Mouse (Mus musculus): Measurements from ENCODE around the gene Ticrr. TPM values are rescaled to one million over a fixed set of nuclear protein-coding genes. Genes with fewer than 3 reads are reported as not detected.

Ticrr gene
- total RNA-seq, 2 experiments from 2014 or later, result 6.3 to 6.4 TPM

DNA sequence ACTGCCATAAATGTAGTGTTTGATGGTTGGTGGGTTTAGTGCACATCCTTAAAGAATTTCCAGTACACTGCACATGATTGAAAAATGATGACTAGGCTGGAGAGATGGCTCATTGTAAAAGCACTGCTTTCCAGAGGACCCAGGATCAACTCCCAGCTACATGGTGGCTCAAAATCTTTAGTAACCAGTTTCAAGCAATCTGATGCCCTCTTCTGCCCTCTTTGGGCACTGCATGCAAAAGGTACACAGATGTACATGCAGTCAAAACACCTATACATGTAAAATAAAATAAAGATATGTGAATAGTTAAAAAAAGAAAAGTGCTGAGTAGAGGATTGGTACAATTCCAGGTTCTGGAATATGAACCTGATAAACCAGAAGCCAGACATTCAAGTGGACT, 19.2 kb downstream of the Ticrr start:
- no peak for DNase-seq (ENCODE audit: low spot score in 2 of 2)

DNA sequence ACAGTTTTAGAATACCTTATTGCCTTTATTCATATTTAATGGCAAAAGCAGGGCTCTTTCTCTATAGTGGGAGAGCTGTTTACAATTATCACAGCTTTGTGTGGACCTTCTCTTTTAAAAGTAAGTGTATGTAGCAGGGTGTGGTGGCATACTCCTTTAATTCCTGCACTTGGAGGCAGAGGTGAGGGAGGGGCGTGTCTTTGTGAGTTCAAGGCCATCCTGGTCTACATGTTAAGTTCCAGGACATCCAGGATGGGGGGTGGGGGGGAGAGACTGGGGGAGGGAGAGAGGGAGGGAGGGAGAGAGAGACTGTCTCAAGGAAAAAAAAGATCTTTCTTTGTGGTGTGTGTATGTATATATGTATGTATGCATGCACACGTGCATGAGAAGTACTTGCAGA, 20.2 kb downstream of the Ticrr start:
- no peak for DNase-seq (ENCODE audit: low spot score in 2 of 2)

- no peak for DNase-seq (ENCODE audit: low spot score in 2 of 2)
Observed at GRCm38 (mm10) chr7:79696495-79696894, 36.5 kb downstream of the Ticrr start.

DNA sequence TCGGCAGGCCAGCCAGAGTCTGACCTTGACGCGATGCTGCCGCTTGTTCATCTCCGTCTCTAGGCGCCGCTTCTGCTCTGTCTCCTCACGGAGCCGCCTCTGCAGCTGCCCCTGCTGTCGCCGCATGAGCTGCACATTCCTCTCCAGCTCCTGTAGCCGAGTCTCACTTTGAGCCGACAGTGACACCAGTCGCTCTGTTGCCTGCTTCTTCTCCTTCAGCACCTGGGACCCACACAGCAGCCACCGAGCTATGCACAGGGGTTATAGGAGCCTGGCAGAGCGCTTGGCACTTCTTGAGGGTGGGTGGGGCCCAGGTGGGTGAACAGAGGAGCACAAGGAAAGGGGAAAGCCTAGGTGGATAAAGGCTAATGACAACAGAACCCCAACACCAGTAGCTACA, 42.8 kb downstream of the Ticrr start:
- DNase-seq (ENCODE audit: low spot score in 2 of 2), result no peak

GRCm38 (mm10) chr7:79705210-79705609, 45.2 kb downstream of the Ticrr start:
- no peak for DNase-seq (ENCODE audit: low spot score in 2 of 2)

- DNase-seq (ENCODE audit: low spot score in 2 of 2), result no peak
Observed at GRCm38 (mm10) chr7:79710130-79710607, 50.2 kb downstream of the Ticrr start.

- no peak for DNase-seq (ENCODE audit: low spot score in 2 of 2)
Observed at GRCm38 (mm10) chr7:79710831-79711230, 50.8 kb downstream of the Ticrr start.

DNA sequence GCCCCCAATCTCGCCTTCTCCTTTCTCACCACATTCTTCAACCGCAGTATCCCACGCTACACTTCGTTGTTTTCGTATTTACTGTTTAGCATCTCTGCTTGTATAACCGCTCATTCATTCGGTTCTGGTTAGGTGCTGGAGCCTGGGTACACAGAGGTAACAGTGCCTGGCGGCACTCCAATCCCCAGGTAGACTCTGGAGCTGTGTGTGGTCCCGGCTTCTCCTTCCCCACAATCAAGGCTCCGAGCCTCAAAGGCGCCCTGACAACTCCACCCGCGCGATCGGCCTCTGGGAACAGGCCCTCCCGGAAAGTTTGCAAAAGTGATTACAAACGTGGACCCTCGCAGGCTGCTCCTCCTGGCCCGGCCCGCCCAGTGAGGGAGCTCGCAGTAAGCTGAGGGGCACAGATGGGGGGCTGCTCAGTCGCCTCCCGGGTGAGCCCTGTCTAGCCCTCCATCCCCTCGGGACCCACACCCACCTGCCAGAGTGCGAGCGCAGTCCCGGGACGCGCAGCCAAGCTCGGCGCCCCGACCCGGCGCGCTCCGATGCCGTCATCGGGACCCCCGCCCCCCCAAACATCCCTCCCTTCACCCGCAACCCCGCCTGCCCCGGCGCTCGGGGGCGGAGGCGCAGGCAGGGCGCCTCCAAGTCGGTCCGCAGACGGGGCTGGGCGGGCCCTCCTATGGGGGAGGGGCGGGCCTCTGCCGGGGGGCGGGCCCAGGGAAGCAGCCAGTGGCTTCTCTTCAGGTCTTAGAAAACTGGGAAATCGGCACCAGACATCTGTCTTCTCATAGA, 55.4 kb downstream of the Ticrr start, which contains the start of gene Kif7:
TSS of gene Kif7 (minus strand) at position 534 of the 795 bp plus-strand sequence.
- peak; percentile 67 to 71 for DNase-seq (ENCODE audit: low spot score in 2 of 2)

- peak in 1 of 2 experiments; percentile 52 for DNase-seq (ENCODE audit: low spot score in 2 of 2)
Observed at GRCm38 (mm10) chr7:79721386-79721977, 61.5 kb downstream of the Ticrr start.

DNA sequence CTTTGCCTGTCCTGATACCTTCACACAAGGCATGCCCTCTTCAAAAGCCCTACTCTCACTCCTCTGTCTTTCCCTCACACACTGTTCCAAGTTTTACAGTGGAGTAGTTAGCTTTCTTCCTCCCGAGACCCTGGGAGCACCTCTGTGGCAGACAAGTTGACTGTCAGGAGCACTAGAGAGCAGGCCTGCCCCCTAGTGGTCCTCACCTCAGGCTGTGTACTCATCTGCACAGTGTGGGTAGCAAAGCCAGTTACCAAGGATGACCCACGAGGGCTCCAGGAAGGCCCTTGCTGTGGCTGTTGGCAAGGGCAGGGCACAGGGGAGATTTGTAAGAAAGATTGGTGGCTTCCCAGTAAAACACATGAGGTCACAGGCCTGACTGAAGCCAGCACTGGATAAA, 67.1 kb downstream of the Ticrr start:
- no peak for DNase-seq (ENCODE audit: low spot score in 2 of 2)

GRCm38 (mm10) chr7:79728219-79728618, 68.2 kb downstream of the Ticrr start:
- DNase-seq (ENCODE audit: low spot score in 2 of 2), result peak in 1 of 2 experiments; percentile 49

GRCm38 (mm10) chr7:79729169-79729568, 69.2 kb downstream of the Ticrr start:
- peak in 1 of 2 experiments; percentile 53 for DNase-seq (ENCODE audit: low spot score in 2 of 2)

GRCm38 (mm10) chr7:79729743-79730370, 69.9 kb downstream of the Ticrr start:
- DNase-seq (ENCODE audit: low spot score in 2 of 2), result no peak

- DNase-seq (ENCODE audit: low spot score in 2 of 2), result no peak
Observed at GRCm38 (mm10) chr7:79731438-79731837, 71.4 kb downstream of the Ticrr start.

- no peak for DNase-seq (ENCODE audit: low spot score in 2 of 2)
Observed at GRCm38 (mm10) chr7:79732622-79733021, 72.6 kb downstream of the Ticrr start, which contains the start of gene Plin1. Gene Plin1, minus strand, starts transcription at chr7:79732903.

DNA sequence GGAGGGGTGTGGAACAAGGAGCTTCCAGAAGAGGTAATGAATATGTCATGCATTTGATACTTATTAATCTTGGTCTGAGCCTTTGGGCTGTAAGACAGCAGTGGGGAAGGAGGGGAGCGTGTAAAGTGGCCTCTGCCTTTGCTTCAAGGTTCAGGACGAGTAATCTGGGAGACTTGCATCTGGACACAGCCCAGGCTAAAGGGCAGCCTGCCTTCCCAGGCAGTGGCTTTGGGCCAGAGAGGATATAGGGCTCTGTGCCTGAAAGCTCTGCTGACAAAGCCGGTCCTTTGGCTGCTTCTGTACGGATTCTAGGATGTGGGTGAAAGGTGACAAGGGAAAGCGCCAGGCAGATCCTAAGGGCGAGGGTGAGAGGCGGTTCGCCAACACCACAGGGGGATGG, 74.6 kb downstream of the Ticrr start:
- no peak for DNase-seq (ENCODE audit: low spot score in 2 of 2)

DNA sequence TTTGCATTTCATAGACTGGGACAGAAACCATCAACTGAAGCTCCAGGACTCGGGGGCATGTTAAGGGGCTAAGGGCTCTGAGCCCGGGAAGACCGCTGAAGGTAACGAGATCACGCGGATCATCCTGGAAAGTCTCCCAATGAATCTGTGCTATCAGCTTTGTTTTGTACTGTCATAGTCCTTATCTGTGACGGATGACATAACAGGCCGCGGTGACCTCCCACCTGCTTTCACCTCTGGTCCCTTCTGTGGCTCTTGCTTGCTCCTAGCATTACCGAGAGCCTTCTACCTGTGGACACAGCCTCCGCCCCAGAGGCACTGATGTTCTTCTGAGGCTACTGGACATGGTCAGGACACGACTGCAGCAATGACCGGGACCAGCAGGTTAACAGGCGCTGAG, 76.5 kb downstream of the Ticrr start:
- no peak for DNase-seq (ENCODE audit: low spot score in 2 of 2)

DNA sequence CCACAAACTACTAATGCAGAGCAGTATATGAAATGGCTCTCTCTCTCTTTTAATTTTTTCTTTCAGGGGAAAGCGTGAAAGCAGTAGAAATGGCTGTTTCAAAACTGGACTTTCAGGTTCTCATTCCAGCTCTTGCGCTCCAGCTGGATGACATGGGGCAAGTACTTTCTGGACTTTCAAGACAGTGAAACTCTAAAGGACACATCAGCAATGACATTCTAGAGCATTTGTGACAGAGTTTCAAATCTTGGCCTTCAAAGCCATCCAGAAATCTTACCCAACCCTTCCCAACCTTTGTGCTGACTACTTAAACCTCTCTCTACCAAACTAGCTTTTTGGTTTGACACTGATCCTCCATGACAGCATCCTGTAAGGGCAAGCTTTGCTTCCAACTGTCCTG, 78.9 kb downstream of the Ticrr start:
- DNase-seq (ENCODE audit: low spot score in 2 of 2), result no peak

GRCm38 (mm10) chr7:79740279-79740678, 80.3 kb downstream of the Ticrr start:
- DNase-seq (ENCODE audit: low spot score in 2 of 2), result no peak

DNA sequence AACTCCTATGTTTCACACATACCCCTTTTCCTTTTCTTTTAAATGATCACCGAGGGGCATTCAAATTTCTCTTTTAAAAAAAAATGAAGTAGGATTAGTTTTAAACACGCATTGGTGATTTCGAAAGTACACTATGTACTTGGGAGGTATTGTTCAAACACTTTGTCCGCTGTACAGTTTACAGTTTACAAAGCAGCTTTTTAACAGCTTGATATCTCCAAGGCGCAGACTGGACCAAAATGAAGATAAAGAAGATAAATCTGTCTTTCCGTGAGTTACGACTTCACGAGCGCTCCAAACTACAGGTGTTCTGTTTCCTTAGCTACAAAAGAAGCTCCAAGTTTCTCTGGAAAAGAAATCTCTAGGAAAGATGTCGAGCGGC, 82.3 kb downstream of the Ticrr start:
- DNase-seq (ENCODE audit: low spot score in 2 of 2), result no peak

- DNase-seq (ENCODE audit: low spot score in 2 of 2), result peak; percentile 52 to 60
Observed at GRCm38 (mm10) chr7:79742659-79743536, 82.9 kb downstream of the Ticrr start, which contains the start of the genes Pex11a and Wdr93. Gene Pex11a, minus strand, starts transcription at chr7:79743131. Gene Wdr93, plus strand, starts transcription at chr7:79743163.

Data from adrenal gland, postnatal 4 days (tissue).